Mouse (Mus musculus): ENCODE measurements at regions not wholly inside any gene's neighbourhood (a gene's known extent, or its start where the extent isn't known, plus 50 kb on each side); places are given as distances from the start of the nearest gene placed in this dataset.

- peak in 1 of 2 experiments; percentile 3 for DNase-seq (ENCODE audit: extremely low spot score in 1 of 2, low spot score in 1 of 2)
These were observed 492.0 kb downstream of the Gm21739 start for GRCm38 (mm10) chrY:43772246-43772645.

Measured in layer of hippocampus, postnatal 25 days (tissue).